Mouse (Mus musculus) CH12.LX (cell line): Measurements from ENCODE around the gene Cmss1.

Experiments used
- BHLHE40 ChIP-seq: IDR thresholded peaks from 2 replicates; pipeline ENCODE4 v1.6.1; 2011; ENCODE audit warnings: mild to moderate bottlenecking, low read depth, low read length, improper control_type of control experiment
- CHD1 ChIP-seq: IDR thresholded peaks from 2 replicates; pipeline ENCODE4 v1.6.1; 2012; ENCODE audit warnings: low read depth, low read length, improper control_type of control experiment, inconsistent platforms
- CTCF ChIP-seq, 2 experiments: IDR thresholded peaks in 1 of 2; conservative IDR thresholded peaks in 1 of 2; 2 replicates each; pipeline ENCODE4 v1.5.1; 2011 to 2012; ENCODE audit warnings: low read depth in 2 of 2, low read length in 2 of 2, improper control_type of control experiment in 1 of 2, inconsistent platforms in 1 of 2, mild to moderate bottlenecking in 1 of 2, moderate library complexity in 1 of 2
- E2F4 ChIP-seq: IDR thresholded peaks from 2 replicates; pipeline ENCODE4 v1.6.1; 2011; ENCODE audit warnings: low read depth, low read length, improper control_type of control experiment; ENCODE audit not compliant: insufficient replicate concordance
- HCFC1 ChIP-seq: IDR thresholded peaks from 2 replicates; pipeline ENCODE4 v1.6.1; 2012; ENCODE audit warnings: low read depth, mild to moderate bottlenecking, inconsistent platforms, low read length, improper control_type of control experiment
- KAT2A ChIP-seq: IDR thresholded peaks from 2 replicates; pipeline ENCODE4 v1.6.1; 2012; ENCODE audit warnings: low read length, improper control_type of control experiment, inconsistent platforms; ENCODE audit not compliant: insufficient replicate concordance
- MAFK ChIP-seq: IDR thresholded peaks from 2 replicates; pipeline ENCODE4 v1.6.1; 2011; ENCODE audit warnings: low read length, improper control_type of control experiment; ENCODE audit not compliant: insufficient replicate concordance
- MAX ChIP-seq: IDR thresholded peaks from 2 replicates; pipeline ENCODE4 v1.6.1; 2011; ENCODE audit warnings: low read length, improper control_type of control experiment
- MEF2A ChIP-seq: IDR thresholded peaks from 2 replicates; pipeline ENCODE4 v1.6.1; 2014; ENCODE audit warnings: low read depth, mild to moderate bottlenecking, inconsistent platforms, low read length, improper control_type of control experiment, borderline replicate concordance
- POLR2A ChIP-seq: IDR thresholded peaks from 2 replicates; pipeline ENCODE4 v1.6.1; 2011; ENCODE audit warnings: low read depth, mild to moderate bottlenecking, improper control_type of control experiment, low read length
- RAD21 ChIP-seq: IDR thresholded peaks from 2 replicates; pipeline ENCODE4 v1.6.1; 2011; ENCODE audit warnings: low read depth, mild to moderate bottlenecking, low read length, improper control_type of control experiment, moderate library complexity
- SIN3A ChIP-seq: IDR thresholded peaks from 2 replicates; pipeline ENCODE4 v1.6.1; 2012; ENCODE audit warnings: low read length, improper control_type of control experiment, inconsistent platforms
- ZNF384 ChIP-seq: IDR thresholded peaks from 2 replicates; pipeline ENCODE4 v1.6.1; 2012; ENCODE audit warnings: low read depth, low read length, improper control_type of control experiment, inconsistent platforms

- TF ChIP-seq CTCF (conservative IDR thresholded peaks at IDR 0.05 in 1 of 2, IDR thresholded peaks at IDR 0.05 in 1 of 2; ENCODE audit: low read depth in 2 of 2, low read length in 2 of 2) (no peak), HCFC1 (no peak), SIN3A (no peak), E2F4 (no peak), ZNF384 (no peak), KAT2A (no peak), BHLHE40 (no peak), POLR2A (no peak), RAD21 (no peak), CHD1 (no peak), MAX (no peak), MAFK (no peak), MEF2A (no peak)
These were observed 32.8 kb downstream of the Cmss1 start for GRCm38 (mm10) chr16:57573831-57574230.
